Mouse (Mus musculus) cortical plate, adult 2 months (tissue): ENCODE data around the gene Pkmyt1.

Experiments
- CTCF ChIP-seq: fragments of 200-500 bp; IDR thresholded peaks from 2 replicates; pipeline ENCODE4 v1.5.1; 2011; ENCODE audit warnings: mild to moderate bottlenecking, control low read depth, low read length; ENCODE audit not compliant: insufficient read depth; ENCODE audit errors: extremely low read depth
- POLR2A ChIP-seq: fragments of 200-500 bp; IDR thresholded peaks from 2 replicates; pipeline ENCODE4 v1.6.1; 2011; ENCODE audit warnings: mild to moderate bottlenecking, low read length, control low read depth; ENCODE audit not compliant: insufficient read depth; ENCODE audit errors: extremely low read depth

DNA sequence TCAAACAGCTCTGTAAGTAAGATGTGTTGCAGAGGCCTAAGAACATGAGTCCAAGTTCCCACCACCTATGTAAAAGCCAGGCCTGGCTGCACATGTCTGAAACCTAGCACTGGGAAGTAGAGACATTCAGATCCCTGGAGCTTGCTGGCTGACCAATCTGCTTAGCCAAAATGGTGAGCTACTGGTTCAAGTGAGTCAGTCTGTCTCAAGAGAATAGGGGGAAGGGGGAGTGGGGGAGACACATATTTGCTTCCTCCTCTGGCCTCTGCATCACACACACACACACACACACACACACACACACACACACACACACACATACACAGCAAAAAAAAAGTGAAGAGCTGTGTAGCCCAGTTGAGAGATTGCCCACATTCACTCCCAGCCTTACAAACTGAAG lies 57.2 kb downstream of the Pkmyt1 start:
- TF ChIP-seq CTCF (no peak), POLR2A (no peak)
